Mouse (Mus musculus): Measurements from ENCODE around the gene Rsrc1.

DNA sequence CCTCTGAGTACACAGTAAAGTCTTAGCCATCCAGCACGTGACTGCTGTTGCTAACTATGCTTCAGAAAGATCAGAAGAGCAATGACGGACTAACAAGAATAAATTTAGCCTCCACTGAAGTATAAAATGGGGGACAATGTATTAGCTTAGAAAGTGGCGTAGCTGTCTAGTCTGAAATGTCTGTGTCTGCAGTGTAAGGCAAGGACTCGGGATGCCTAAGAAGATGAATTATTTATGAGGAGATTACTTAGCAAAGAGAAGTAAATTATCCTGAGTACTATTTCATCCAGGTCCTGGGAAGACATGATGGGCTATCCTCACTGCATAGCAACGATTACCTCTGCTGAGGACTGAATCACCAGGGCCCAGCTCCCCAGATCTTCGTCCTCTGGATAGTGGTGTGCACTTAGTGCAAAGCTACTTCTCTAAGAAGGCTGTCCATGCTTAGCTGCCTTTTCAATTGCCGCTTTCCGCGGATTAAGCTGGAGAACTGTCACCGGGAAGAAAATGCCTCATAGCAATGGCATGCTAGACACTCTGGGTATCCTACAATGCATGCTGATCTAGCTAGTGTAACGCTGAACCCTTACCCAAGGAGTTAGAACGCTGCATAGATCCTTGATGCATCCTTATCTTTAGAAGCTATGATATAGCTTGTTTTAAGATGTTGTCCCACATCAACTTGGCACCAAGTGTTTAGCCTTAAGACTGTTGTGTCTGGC lies 370.4 kb downstream of the Rsrc1 start:
- TF ChIP-seq ZNF384 (IDR thresholded peaks at IDR 0.05; ENCODE audit: low read depth, low read length) (no peak), MAFK (IDR thresholded peaks at IDR 0.05; ENCODE audit: insufficient read depth, low read depth, low read length) (no peak), ZC3H11A (IDR thresholded peaks at IDR 0.05; ENCODE audit: borderline replicate concordance, low read depth, low read length) (no peak), CHD2 (IDR thresholded peaks at IDR 0.05; ENCODE audit: low read depth, low read length) (no peak), HCFC1 (IDR thresholded peaks at IDR 0.05; ENCODE audit: borderline replicate concordance, insufficient read depth, low read length) (no peak)

Measured in ES-E14 (cell line).